Mouse (Mus musculus): Measurements from ENCODE around the gene Psmc1. TPM values are rescaled to one million over a fixed set of nuclear protein-coding genes. Genes with fewer than 3 reads are reported as not detected.

Gene Psmc1
- polyA plus RNA-seq, 3 experiments from 2014 or later, result 213 to 288 (median 228) TPM

DNA sequence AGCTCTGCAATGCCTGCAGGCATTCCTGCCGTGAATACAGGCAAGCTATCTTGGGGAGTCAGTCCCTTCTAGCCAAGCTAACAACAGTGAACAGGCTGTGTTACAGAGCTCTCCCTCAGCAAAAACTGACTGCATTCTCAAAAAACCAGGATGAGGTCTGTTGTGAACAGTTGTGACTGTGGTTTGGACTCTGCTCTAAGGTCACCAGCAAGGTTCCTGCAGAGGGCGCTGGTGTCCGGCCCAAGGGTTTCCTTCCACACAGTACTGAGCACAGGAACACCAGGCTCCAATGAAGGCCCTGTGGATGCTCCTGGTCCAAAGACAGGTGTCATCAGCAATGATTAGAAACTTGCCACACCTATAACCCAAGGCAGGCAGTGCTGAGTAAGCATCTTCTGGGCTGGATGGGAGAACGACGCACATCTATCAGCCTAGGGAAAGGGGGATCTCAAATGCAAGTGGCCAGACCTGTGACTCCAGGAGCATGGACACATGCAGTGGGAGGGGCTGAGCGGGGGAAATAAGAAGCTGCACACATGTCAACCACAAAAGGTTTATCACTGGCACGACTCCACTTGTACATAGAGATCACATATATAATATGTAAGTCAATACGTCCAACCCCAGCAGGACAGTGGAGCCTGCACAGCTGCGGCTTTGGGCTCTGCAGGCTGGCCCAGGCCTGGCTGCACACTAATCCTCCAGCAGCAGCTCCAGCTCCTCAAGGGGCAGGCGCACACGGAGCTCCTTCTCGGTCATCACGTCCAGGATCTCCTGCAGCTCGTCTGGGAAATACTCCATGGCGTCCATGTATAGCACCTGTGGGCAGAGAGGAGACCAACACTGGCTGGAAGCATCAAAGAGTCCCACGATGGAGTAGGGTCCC, 15.2 kb downstream of the Psmc1 start:
- ATAC-seq, result no peak

DNA sequence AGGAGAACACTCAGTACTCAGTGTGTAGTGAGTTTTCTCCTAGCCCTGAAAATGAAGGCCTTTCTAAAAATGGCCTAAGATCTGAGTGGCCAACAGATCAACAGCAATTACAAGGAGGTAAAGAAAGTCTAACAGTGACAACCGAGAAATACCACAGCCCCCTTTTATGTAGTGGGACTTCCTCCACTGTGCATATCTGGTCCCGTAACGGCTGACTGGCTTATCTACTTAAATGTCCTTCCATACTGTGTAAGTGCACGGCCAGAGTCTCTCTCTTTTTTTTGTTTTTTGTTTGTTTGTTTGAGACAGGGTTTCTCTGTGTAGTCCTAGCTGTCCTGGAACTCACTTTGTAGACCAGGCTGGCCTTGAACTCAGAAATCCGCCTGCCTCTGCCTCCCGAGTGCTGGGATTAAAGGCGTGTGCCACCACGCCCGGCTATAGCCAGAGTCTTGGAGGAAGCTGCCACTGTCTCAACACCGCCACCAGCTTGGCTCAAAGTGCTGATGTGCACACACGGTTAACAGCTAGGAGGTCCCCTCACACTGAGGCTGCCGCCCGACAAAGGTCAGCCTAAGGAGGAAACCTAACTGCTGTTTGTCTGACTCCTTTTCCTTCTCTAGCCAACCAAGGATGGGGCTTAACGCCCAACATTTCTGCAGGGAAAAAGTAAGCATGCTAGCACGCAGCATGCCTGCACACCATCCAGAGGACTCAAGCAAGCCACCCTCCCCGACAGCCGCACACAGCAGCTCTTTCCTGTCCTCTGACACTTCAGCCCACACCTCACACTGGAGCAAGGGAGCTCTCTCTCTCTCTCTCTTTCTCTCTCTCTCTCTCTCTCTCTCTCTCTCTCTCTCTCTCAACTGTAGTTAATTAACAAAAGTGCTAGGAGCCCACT, 17.3 kb downstream of the Psmc1 start:
- no peak for ATAC-seq

DNA sequence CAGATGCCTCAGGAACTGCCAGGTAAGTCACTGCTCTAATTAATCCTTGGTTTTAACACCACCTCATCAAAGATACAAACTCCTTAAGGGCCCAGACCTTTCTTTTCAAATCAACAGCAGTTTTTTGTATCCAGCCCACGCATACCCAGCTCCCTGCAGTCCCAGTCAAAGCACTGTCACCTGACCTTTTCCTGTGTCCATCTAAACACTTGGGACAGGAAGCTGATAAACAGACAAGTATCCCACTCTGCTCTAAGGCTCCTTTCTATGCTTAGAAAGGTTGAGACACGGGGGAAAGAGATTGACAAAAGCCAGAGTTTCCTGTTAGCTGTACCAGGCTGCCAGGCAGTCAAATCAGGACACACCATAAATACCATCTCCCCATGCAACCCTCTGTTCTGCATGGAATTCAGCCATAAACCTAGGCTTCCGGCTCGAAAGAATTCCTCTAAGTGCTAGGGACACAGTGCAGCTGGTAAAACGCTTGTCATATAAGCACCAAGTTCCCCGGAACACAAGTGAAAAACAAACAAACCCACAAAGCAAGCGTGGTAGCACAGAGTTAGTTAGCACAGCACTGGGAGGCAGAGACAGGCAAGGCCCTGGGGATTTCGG, 18.0 kb downstream of the Psmc1 start:
- no peak for ATAC-seq

DNA sequence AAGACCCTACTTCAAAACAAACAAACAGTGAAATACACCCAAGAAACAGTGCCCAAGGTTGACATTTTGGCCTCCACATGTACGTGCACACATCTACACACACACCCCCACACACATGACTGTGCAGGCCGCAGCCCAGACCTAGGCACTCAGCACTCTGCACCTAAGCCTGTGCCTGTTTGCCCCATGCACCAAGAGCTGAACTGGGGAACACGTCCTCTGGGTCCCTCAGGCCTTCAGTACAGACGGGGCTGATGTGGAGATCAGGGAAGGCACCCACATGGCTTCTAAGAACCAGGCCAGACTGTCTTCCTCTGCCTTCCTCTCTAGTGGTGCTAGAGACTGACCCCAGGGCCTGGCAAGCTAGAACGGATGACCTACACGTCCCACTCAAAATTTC, 18.6 kb downstream of the Psmc1 start:
- no peak for ATAC-seq

DNA sequence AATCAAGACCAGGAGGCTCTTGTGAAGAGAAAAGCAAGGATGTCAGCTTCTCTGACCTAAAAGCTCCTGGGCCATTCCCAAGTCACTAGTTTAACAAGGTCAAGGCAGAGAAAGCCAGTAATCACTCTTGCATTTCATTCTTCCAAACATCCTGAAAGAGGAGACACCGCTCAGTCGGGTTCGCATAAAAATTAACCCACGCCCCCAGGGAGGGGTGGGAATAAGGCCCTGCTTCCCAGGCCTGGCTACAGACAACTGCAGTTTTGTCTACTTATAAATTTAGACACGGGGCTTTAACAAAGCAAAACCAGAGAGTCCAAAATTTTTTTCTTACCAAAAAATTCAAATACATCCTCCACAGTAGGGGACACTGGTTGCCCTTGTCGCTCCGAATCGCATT, 19.0 kb downstream of the Psmc1 start:
- no peak for ATAC-seq

DNA sequence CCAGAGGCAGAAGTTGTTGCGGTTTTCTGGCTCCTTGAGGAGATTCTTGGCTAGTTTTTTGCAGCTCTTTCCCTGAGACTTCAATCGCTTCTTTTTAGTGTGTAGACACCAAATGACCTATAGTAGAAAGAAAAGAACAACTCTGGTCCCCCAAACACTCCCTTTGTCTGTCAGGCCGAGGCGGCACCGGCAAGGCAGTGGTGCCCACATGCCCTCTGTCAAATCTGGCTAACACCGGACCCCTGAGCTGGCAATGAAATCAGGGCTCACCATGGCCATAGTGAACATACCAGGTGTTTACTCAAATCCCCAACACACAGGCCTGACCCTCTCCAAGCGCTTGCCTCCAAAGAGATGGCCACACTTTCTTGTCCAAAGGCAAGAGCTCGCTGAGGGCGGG, 21.2 kb downstream of the Psmc1 start:
- ATAC-seq, result no peak

DNA sequence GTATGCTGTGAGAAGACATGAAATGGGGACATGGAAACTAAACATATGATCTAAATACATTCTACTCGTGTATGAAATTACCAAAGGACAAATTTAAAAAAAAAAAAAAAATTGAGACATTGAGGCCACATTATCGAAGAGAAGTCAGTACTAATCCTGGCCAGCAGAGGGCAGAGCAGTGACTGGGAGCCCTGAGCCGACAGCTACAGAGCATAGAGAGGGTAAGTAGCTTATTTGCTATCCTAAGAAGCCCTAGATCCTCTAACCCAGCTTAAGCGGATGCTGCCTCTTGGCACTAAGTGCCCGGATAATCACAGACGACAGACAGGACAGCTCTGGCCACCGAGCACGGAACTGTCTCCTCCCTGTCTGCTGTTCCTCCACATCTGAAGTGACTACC, 21.7 kb downstream of the Psmc1 start:
- peak; percentile 58 for ATAC-seq

DNA sequence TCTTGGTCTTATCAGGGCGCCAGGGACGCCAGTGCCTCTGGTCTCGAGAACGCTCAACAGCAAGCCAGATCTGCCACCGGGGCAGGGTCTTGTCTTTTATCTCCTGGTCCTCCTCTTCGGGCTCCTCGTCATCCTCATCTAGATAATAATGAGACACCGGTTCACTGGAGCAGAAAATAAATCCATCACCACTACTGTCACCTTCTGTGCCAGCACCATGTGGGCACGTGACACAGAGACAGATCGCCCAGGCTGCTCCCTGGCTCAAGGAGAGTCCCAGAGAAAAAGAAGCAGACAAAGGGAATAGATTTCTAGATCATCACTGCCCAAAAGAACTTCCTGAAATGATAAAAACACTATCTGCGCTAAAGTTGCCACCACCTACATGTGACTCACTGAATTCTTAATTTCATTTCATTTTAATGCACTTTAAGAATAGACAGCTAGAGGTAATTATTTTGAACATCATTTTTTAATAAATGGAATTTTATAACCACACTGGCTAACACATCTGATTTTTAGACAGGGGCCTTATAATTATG, 24.5 kb downstream of the Psmc1 start:
- ATAC-seq, result no peak

DNA sequence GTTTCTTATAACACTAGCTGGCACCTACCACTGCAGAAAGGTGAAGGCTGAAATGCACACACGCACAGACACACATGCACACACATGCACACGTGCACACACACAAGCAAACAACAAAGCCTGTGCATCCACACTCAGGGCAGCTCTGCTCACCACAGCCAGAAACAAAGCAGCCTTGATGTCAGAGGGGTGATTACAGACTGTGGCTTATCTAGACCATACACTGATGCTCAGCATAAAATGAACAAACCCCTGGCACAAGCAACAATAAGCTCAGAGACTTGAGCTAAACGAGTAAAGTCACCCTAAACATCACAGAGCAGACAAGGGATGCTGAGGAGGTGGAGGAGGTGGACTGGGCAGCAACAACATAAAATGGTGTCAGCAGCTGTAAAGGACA, 25.2 kb downstream of the Psmc1 start:
- ATAC-seq, result no peak

DNA sequence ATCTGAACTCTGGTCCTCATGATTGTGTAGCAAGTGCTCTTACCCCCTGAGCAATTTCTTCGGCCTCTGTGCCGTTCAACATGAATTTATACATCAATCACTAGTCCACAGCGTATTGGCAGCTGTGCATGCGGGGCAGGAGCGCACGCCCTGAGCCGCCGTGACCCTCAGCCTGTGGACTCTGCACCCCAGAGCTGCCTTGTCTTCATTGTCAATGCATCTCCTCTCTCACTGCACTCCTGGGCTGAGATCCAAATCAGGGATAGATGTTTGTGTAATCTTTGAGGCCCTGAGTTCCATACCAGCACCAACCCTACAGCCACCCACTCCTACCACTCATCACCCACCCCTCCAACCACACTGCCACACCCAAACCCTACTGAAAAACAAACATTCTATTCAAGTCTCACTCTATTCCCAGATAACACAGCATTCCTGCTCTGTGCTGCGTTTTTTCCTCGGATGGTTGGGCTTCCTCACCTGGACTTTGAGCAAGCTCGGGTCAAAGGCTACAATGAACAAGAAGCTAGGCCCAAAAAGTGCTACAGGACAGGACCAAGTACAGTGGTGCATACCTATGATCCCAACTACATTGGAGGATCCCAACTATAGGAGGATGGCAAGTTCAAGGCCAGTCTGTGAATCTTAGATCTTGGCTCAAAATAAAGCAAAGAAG, 33.0 kb downstream of the Psmc1 start:
- no peak for ATAC-seq

DNA sequence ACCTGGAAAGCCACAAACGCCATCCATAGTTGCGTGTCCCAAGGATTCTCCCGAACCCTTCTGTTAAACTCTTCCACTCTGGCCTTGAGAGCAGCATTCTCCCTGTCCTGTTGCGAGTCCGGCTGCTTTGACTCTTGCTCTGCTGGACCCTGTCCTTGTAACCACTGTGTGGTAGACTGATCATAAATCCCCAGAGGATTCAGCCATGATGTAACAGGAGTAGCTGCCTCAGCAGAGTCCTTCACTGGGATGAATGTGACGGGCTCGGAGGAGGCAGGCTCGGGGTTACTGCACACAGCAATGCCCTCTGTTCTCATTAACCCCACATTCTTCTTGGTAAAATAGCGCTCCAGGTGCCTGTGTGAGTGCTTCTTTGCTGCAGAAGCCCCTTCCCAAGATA, 33.8 kb downstream of the Psmc1 start:
- no peak for ATAC-seq

DNA sequence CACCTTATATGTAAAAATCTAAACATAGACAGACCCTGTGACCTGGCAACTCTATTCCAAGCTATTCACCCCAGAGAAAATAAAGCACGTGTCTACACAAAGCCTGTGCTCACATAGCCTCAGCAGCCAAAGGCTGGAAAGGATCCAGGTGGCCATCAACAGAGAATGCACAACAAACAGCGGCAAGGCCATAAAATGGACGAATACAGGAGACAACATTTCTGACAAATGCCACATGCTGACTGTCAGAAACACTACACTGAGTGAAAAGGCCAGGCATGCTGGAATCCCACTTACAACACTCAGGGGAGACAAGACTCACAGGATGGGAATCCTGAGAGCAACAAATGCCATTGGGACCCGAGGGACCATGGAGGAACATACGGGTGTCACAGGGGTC, 34.3 kb downstream of the Psmc1 start:
- ATAC-seq, result no peak

DNA sequence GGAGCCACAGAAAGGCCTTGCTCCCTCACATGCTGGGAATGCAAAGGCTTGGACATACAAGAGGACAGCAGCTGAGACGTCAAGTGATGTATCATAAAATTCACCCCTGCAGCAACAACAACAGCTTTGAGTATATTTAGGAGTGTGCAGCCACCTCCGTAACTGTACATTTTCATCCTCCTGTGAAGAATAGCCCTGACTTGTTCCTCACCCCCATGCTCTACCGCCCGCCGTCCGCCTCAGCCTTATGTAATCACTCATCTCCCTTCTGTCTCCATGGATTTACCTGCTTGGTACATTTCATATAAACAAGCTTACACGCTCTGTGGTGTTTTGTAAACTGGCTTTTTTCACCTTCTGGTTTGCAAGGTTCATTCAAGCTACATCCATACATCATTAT, 42.5 kb downstream of the Psmc1 start:
- ATAC-seq, result no peak

DNA sequence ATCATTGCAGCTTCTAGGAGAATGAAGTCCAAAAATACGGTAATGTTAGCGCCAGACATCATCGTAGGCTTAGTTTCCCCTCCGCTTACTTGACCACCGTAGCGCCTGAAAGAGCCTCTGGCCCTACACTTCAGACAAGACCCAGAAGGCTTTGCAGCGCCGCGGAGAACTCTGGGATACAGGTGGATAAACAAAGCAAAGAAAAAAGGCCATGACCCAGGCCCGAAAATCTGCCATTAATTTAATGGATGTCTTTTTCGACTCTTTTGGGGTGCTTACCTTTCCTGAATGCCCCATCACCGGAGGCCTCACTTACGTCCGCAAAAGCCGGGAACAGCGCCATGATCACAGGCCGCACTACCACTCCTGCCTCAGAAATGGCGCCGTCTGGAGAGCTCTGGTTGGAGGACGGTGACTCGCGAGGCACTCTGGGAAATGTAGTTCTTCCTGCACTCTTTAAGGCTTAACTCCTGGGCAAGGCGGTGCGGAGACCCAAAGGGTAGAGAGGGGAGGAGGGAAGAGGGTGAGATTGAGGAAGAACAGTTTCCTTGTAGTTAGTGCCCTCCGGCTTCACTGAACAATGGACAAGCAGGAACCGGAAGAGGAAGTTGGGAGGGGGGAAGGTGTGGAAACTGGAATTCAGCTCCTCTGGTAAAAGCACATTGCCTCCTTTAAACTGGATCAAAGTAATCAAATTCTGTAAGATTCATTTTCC, 49.5 kb downstream of the Psmc1 start, which contains the start of gene Nrde2:
TSS of gene Nrde2 (minus strand) at position 393 of the 715 bp plus-strand sequence.
- ATAC-seq, result peak; percentile 100

DNA sequence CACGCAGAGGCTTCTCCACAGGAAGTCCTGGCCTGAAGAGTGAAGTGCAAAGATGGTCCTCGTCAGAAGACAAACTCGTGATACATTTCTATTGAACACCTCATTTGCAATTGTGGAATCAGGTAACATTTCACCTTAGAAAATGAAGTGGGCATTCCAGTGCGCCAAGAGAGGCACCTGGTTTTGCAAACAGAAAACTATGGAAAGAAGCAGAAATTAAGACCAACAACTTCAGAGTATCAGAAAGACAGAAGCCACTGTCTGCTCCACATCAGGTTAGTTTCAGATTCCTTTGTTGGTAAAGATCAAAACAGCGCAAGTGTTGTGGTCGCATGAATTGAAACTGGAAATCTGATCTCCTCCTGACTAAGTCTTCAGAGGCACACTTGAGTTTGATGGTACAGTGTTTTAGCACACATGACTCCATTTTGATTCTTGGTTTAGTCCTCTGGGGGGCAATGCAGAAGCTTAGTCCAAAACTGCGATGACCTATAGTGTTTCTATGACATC, 55.1 kb downstream of the Psmc1 start:
- peak; percentile 51 for ATAC-seq

DNA sequence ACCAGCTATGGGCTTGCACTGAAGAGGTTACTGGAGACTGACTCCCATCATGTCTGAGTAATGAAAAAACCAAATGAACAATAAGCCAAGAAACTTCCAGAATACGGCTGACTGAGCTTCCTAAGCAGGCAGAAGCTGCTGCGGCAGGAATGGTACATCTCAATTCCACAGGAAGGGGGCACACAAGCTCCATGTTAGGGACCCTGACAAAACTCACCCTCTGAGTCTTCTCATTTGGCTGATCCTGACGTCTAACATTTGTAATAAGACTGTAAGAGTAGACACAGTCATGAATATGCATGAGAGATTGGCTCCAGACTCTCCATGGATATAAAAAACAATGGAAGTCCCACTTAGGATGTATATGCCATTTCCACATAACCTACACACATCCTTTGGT, 56.2 kb downstream of the Psmc1 start:
- no peak for ATAC-seq

DNA sequence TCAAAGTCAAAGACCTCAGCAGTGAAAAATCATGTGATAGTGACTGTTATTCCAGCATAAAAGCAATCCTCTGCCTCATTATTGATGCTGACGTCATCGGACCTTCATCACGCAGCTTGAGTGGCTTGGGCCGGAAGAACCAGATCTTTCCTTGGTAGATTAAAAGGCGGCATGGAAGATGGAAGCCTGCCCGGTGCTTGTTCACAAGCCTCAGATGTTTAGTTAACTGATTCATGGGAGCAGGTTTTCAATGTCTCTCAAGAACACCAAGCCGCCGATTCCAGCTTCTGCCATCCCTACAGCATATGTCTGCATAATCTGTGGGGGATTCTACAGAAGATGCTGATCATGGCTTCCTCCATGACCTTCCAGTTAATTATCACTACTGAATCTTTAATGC, 57.0 kb downstream of the Psmc1 start:
- ATAC-seq, result no peak

DNA sequence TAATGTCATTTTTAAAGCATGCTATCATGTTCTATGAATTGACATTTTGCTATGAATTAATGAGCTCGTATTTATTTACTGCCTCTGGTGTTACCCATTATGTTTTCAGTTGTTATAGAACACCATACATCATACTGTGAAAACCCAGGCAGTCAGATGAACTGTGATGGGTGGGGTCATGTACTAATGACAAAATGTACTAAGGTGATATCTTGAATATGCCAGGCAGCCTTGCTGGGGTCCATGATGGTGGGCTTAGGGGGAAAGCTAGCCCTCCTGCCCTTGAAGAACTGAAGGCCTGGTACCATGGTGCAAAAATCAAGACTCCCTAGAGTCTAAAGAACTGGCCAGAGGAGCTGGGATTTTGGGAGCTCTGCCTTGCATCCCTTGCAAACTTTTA, 57.5 kb downstream of the Psmc1 start:
- ATAC-seq, result no peak

DNA sequence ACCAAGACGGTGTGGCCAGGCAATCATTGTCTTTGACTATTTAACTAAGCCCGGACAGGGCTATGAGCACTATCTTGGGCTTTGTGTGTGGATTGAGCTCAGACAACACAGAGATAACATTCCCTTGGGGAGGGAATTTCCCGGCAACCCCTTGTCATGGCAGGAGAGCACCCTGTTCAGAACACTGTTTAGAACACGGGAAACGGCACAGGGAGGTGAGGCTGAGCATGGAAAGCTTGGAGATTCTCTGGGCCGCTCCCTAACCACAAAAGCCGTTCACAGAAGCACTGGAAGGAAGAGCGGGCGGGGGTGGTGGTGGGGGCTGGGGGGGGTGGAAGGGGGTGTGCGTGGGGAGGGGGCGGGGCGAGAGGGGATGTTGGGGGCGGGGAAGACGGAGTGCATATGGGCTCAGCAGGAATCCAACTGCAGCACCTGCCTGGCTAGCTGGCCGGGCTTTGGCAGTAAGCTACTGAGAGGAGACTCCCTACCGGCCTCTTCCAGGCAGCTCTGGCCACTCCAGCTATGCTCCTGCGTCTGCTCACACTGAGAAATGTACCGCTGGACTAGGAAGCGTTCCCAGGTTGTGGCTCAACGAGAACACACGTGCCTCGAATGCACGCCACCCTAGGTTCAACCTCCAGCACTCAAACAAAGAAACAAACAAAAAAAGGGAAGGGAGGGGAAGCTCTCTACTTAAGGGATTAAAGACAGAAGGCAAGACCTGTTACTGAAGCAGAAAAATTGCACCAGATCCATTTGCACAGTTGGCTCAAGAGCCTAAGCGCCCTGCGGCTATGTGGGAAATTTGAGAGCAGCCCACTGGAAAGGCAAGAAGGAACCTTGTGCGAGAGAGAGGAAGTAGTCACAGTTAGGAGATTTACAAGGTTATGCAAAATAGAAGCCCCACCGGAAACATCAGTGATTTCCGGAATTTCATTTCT, 58.2 kb downstream of the Psmc1 start:
- peak; percentile 84 for ATAC-seq

DNA sequence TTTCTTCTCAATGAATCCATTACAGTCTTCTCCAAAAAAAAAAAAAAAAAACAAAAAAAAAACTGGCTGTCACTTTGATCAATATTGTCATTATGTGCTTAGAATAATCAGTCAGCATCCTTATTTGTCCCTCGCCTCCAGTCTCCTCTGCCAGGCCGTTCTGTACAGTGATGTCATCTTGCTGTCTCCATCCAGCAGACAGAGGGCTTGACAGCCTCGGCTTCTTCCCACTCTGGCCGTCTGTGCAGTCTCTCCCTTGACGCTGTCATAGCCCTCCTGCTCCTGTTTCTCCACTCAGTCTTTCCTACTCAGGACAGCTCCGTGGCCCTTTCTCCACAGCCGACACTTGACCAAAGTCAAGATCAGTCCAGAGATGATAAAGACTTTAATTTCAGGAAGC, 62.5 kb downstream of the Psmc1 start:
- ATAC-seq, result no peak

Measured in inflammation-experienced regulatory T-cells, adult 6 months (primary cell).